Mouse (Mus musculus): ENCODE measurements at regions not wholly inside any gene's neighbourhood (a gene's known extent, or its start where the extent isn't known, plus 50 kb on each side); places are given as distances from the start of the nearest gene placed in this dataset.

- ATAC-seq (ENCODE audit: insufficient read depth, low read depth) (no peak), DNase-seq (ENCODE audit: low spot score) (no peak)
- Histone ChIP-seq H3K4me1 (ENCODE audit: control insufficient read depth, insufficient read depth) (peaks cover 7% of the 10 kb centered on the region; the same call in 1 of the 2 replicates), H3K9ac (replicated peaks; ENCODE audit: low read depth, low read length) (no peak overlapping the region), H3K27ac (ENCODE audit: low read depth) (no peak overlapping the region), H3K4me3 (ENCODE audit: low read depth, low read length) (no peak overlapping the region), H3K27me3 (ENCODE audit: control insufficient read depth, insufficient read depth, low read length) (no peaks in the 10 kb centered on the region), H3K4me2 (ENCODE audit: low read depth, low read length) (no peak overlapping the region), H3K36me3 (replicated peaks; ENCODE audit: control insufficient read depth, insufficient read depth, low read length) (no peaks in the 10 kb centered on the region), H3K9me3 (replicated peaks; ENCODE audit: control insufficient read depth, low read length) (no peaks in the 10 kb centered on the region)
- 82% methylated on average over 7 of the region's 7 CpGs for WGBS
- TF ChIP-seq CTCF (IDR thresholded peaks at IDR 0.05; ENCODE audit: low read depth) = no peak
- TF ChIP-seq EP300 (IDR thresholded peaks at IDR 0.05; ENCODE audit: low read depth) = no peak
These were observed 108.5 kb upstream of the Hs3st3a1 start for GRCm38 (mm10) chr11:64326646-64327045.

DNA sequence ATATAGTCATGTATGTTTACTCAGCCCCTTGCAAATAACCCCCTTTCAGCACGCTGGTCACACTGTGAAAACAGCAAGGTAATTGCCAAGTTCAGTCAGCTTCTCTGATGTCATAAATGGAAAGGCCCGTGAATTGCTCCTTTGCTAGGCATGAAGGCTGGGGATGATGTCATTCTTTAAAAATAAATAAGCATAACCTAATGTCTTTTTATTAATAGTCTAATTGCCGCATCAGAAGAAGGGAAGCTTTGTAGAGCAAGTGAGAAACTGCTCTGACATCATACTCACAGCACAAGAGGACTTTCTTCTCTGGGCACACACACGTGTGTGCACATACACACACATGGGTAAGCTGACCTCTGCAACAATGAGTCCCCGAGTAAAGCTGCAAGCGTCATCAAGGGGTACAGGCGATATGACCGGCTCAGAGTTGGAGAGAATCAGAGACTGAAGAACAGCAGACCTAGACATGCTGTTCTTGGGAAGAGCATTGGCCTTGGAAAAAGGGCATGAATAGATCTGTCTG, 113.2 kb upstream of the Hs3st3a1 start:
- H3K4me3 ChIP-seq (ENCODE audit: low read depth, low read length) = no peak overlapping the region
- no peak for TF ChIP-seq CTCF (IDR thresholded peaks at IDR 0.05; ENCODE audit: low read depth)
- TF ChIP-seq EP300 (IDR thresholded peaks at IDR 0.05; ENCODE audit: low read depth) = no peak
- no peak overlapping the region for H3K9ac ChIP-seq (replicated peaks; ENCODE audit: low read depth, low read length)
- peaks cover 7% of the 10 kb centered on the region; the same call in 1 of the 2 replicates for H3K4me1 ChIP-seq (ENCODE audit: control insufficient read depth, insufficient read depth)
- H3K4me2 ChIP-seq (ENCODE audit: low read depth, low read length) = no peak overlapping the region
- H3K36me3 ChIP-seq (replicated peaks; ENCODE audit: control insufficient read depth, insufficient read depth, low read length) = no peaks in the 10 kb centered on the region
- peak; percentile 47 for DNase-seq (ENCODE audit: low spot score)
- H3K27ac ChIP-seq (ENCODE audit: low read depth) = no peak overlapping the region
- peak; percentile 64 for ATAC-seq (ENCODE audit: insufficient read depth, low read depth)
- H3K9me3 ChIP-seq (replicated peaks; ENCODE audit: control insufficient read depth, low read length) = no peaks in the 10 kb centered on the region
- WGBS = 55% methylated on average over 8 of the region's 8 CpGs
- H3K27me3 ChIP-seq (ENCODE audit: control insufficient read depth, insufficient read depth, low read length) = no peaks in the 10 kb centered on the region

- no peak for DNase-seq (ENCODE audit: low spot score)
- Histone ChIP-seq H3K9ac (replicated peaks; ENCODE audit: low read depth, low read length) (no peak overlapping the region), H3K4me1 (ENCODE audit: control insufficient read depth, insufficient read depth) (peaks cover 6% of the 10 kb centered on the region; the same call in 1 of the 2 replicates), H3K4me2 (ENCODE audit: low read depth, low read length) (no peak overlapping the region), H3K36me3 (replicated peaks; ENCODE audit: control insufficient read depth, insufficient read depth, low read length) (no peaks in the 10 kb centered on the region), H3K4me3 (ENCODE audit: low read depth, low read length) (no peak overlapping the region), H3K27me3 (ENCODE audit: control insufficient read depth, insufficient read depth, low read length) (no peaks in the 10 kb centered on the region), H3K27ac (ENCODE audit: low read depth) (no peak overlapping the region), H3K9me3 (replicated peaks; ENCODE audit: control insufficient read depth, low read length) (no peaks in the 10 kb centered on the region)
- 77% methylated on average over 6 of the region's 6 CpGs for WGBS
- no peak for ATAC-seq (ENCODE audit: insufficient read depth, low read depth)
- TF ChIP-seq EP300 (IDR thresholded peaks at IDR 0.05; ENCODE audit: low read depth) = no peak
- TF ChIP-seq CTCF (IDR thresholded peaks at IDR 0.05; ENCODE audit: low read depth) = no peak
These were observed 117.7 kb upstream of the Hs3st3a1 start for GRCm38 (mm10) chr11:64317458-64317857.

DNA sequence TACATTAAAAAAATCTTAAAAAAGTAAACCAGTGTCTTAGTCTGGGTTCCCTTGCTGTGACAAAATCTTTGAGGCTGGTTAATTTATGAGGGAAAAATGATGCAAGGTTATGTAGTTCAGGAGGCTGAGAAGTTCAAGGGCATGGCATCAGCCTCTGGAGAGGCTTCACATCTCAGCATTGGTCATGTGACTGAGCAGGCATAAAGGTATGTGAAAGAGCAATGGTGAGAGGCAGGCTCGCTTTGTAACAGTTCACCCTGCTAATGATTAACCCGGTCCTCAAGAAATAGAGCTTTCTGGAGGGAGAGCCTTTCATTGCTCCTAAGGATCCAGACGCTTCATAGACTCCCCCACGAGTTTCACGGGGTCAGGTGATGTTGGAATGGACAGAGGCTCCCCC, 120.1 kb upstream of the Hs3st3a1 start:
- ATAC-seq (ENCODE audit: insufficient read depth, low read depth) (no peak), DNase-seq (ENCODE audit: low spot score) (no peak)
- no peak overlapping the region for H3K4me3 ChIP-seq (ENCODE audit: low read depth, low read length)
- H3K9me3 ChIP-seq (replicated peaks; ENCODE audit: control insufficient read depth, low read length) = no peaks in the 10 kb centered on the region
- 71% methylated on average over 5 of the region's 5 CpGs for WGBS
- no peak overlapping the region for H3K9ac ChIP-seq (replicated peaks; ENCODE audit: low read depth, low read length)
- no peak overlapping the region for H3K27ac ChIP-seq (ENCODE audit: low read depth)
- no peaks in the 10 kb centered on the region for H3K4me1 ChIP-seq (ENCODE audit: control insufficient read depth, insufficient read depth)
- TF ChIP-seq EP300 (IDR thresholded peaks at IDR 0.05; ENCODE audit: low read depth) = no peak
- TF ChIP-seq CTCF (IDR thresholded peaks at IDR 0.05; ENCODE audit: low read depth) = no peak
- no peaks in the 10 kb centered on the region for H3K27me3 ChIP-seq (ENCODE audit: control insufficient read depth, insufficient read depth, low read length)
- H3K36me3 ChIP-seq (replicated peaks; ENCODE audit: control insufficient read depth, insufficient read depth, low read length) = no peaks in the 10 kb centered on the region
- no peak overlapping the region for H3K4me2 ChIP-seq (ENCODE audit: low read depth, low read length)

DNA sequence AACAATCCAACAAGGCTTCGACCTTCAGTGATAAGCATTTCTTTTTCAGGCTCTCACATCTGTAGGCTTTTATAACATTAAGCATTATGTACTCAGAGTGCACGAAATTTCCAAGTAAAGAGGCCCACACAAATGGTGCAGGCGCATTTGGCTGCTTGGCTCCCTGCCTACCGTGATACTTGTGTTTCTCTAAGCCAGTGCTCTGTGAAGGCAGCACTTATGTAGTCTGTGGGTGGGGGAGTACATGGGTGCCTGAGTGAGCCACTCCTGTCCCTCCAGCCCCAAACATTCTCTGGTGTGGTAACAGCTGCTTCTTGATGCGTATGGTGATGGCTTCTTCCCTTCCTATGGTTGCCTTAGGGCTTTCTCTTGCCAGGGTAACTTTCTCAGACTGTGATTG, 121.9 kb upstream of the Hs3st3a1 start:
- 66% methylated on average over 5 of the region's 5 CpGs for WGBS
- TF ChIP-seq EP300 (IDR thresholded peaks at IDR 0.05; ENCODE audit: low read depth) (no peak), CTCF (IDR thresholded peaks at IDR 0.05; ENCODE audit: low read depth) (no peak)
- no peak for ATAC-seq (ENCODE audit: insufficient read depth, low read depth)

DNA sequence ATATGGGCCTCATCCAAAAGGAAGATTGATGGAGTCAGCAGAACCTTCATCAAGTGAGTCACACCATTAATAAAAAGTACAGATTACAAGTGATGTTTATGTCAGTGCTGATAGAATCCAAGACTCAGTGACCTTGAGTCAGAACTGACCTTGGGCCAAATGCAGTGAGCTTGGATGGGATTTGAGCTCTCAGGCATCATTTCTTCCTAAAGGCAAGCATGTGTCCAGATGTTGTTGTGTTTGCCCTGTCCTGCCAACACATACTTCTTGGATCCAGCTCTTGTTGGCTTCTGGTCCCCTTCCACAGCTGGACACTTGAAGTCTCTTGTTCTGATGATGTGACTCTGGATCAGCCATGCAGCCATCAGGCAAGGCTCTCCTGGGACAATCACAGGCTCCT, 125.3 kb upstream of the Hs3st3a1 start:
- Histone ChIP-seq H3K36me3 (replicated peaks; ENCODE audit: control insufficient read depth, insufficient read depth, low read length) (no peaks in the 10 kb centered on the region), H3K4me3 (ENCODE audit: low read depth, low read length) (no peak overlapping the region), H3K4me1 (ENCODE audit: control insufficient read depth, insufficient read depth) (no peaks in the 10 kb centered on the region), H3K27me3 (ENCODE audit: control insufficient read depth, insufficient read depth, low read length) (no peaks in the 10 kb centered on the region), H3K9me3 (replicated peaks; ENCODE audit: control insufficient read depth, low read length) (0 out of 2 replicates have a peak, but pooled peaks cover 3% of the 10 kb centered on the region), H3K9ac (replicated peaks; ENCODE audit: low read depth, low read length) (no peak overlapping the region), H3K4me2 (ENCODE audit: low read depth, low read length) (no peak overlapping the region), H3K27ac (ENCODE audit: low read depth) (no peak overlapping the region)
- no peak for TF ChIP-seq CTCF (IDR thresholded peaks at IDR 0.05; ENCODE audit: low read depth)
- TF ChIP-seq EP300 (IDR thresholded peaks at IDR 0.05; ENCODE audit: low read depth) = no peak
- no peak for DNase-seq (ENCODE audit: low spot score)
- ATAC-seq (ENCODE audit: insufficient read depth, low read depth) = no peak

More for the DNA sequence above, 121.9 kb upstream of the Hs3st3a1 start:
- no peaks in the 10 kb centered on the region for H3K4me1 ChIP-seq (ENCODE audit: control insufficient read depth, insufficient read depth)
- H3K27me3 ChIP-seq (ENCODE audit: control insufficient read depth, insufficient read depth, low read length) = no peaks in the 10 kb centered on the region
- no peak overlapping the region for H3K9ac ChIP-seq (replicated peaks; ENCODE audit: low read depth, low read length)
- no peaks in the 10 kb centered on the region for H3K9me3 ChIP-seq (replicated peaks; ENCODE audit: control insufficient read depth, low read length)
- no peak overlapping the region for H3K4me2 ChIP-seq (ENCODE audit: low read depth, low read length)
- DNase-seq (ENCODE audit: low spot score) = no peak
- H3K36me3 ChIP-seq (replicated peaks; ENCODE audit: control insufficient read depth, insufficient read depth, low read length) = no peaks in the 10 kb centered on the region
- H3K27ac ChIP-seq (ENCODE audit: low read depth) = no peak overlapping the region
- H3K4me3 ChIP-seq (ENCODE audit: low read depth, low read length) = no peak overlapping the region
